Mouse (Mus musculus) intestine, embryonic 15.5 days (tissue): ENCODE results near the gene Fam227b. TPM values are rescaled to one million over a fixed set of nuclear protein-coding genes. Genes with fewer than 3 reads are reported as not detected.

Experiments used
- ATAC-seq: fragments of 200-750 bp; cut with Nextera tagmentation; 2 replicates; pipeline ENCODE4 v1.8.0; 2017; ENCODE audit warnings: moderate TSS enrichment, moderate library complexity
- H3K27ac ChIP-seq: fragments of 300-500 bp; sonication (generic); 2 replicates; pipeline ENCODE4 v1.5.1; 2015; ENCODE audit warnings: mild to moderate bottlenecking, inconsistent platforms
- H3K27me3 ChIP-seq: fragments of 300-500 bp; sonication (generic); replicated peaks from 2 replicates; pipeline ENCODE4 v1.6.1; 2015; ENCODE audit warnings: inconsistent platforms
- H3K36me3 ChIP-seq: fragments of 300-500 bp; sonication (generic); 2 replicates; pipeline ENCODE4 v1.6.1; 2015; ENCODE audit warnings: inconsistent platforms
- H3K4me1 ChIP-seq: fragments of 300-500 bp; sonication (generic); replicated peaks from 2 replicates; pipeline ENCODE4 v1.6.1; 2015; ENCODE audit warnings: inconsistent platforms
- H3K4me2 ChIP-seq: fragments of 300-500 bp; sonication (generic); replicated peaks from 2 replicates; pipeline ENCODE4 v1.6.1; 2015; ENCODE audit warnings: mild to moderate bottlenecking, inconsistent platforms
- H3K4me3 ChIP-seq: fragments of 300-500 bp; sonication (generic); replicated peaks from 2 replicates; pipeline ENCODE4 v1.5.1; 2015; ENCODE audit warnings: inconsistent platforms
- H3K9ac ChIP-seq: fragments of 300-500 bp; sonication (generic); 2 replicates; pipeline ENCODE4 v1.6.1; 2015; ENCODE audit warnings: inconsistent platforms
- H3K9me3 ChIP-seq: fragments of 300-500 bp; sonication (generic); 2 replicates; pipeline ENCODE4 v1.6.1; 2016; ENCODE audit warnings: inconsistent platforms
- WGBS: fragments of 180-500 bp; shearing (Covaris S2); methylation state at CpG from one replicate; pipeline ENCODE4 v1.1.7; 2015; 5-methylcytosine and 5-hydroxymethylcytosine counted together
- polyA plus RNA-seq: library from polyadenylated mRNA; unstranded; fragments of >200 nt; fragmentation: Nextera tagmentation; extraction: Ambion mirVana; gene quantifications from 2 replicates; pipeline ENCODE4 v1.2.1, GENCODE M21; 2015

Gene Fam227b
- polyA plus RNA-seq = not detected in 2 replicates

- WGBS = under 1% methylated on average over 57 of the region's 57 CpGs
- Histone ChIP-seq H3K9ac (peak within 1 kb of the TSS; percentile 96), H3K4me3 (peak within 1 kb of the TSS; percentile 87), H3K9me3 (no peaks in the 10 kb centered on the region), H3K4me2 (peak within 1 kb of the TSS; percentile 59), H3K27me3 (no peaks in the 10 kb centered on the region), H3K36me3 (no peaks in the 10 kb centered on the region), H3K4me1 (no peaks in the 10 kb centered on the region), H3K27ac (peak within 1 kb of the TSS; percentile 92)
- ATAC-seq = peak; percentile 100
Measured at GRCm38 (mm10) chr2:126151855-126152571, at the start of gene Fam227b, which contains the start of gene Dtwd1. Fam227b (minus strand) TSS chr2:126152004. Dtwd1 (plus strand) TSS chr2:126152141.

- Histone ChIP-seq H3K36me3 (no peaks in the 10 kb centered on the region), H3K27me3 (no peaks in the 10 kb centered on the region), H3K9ac (no peak overlapping the region), H3K27ac (no peak overlapping the region), H3K4me3 (no peak overlapping the region), H3K4me2 (no peak overlapping the region), H3K9me3 (no peaks in the 10 kb centered on the region), H3K4me1 (no peaks in the 10 kb centered on the region)
- WGBS = 70% methylated on average over 3 of the region's 3 CpGs
- ATAC-seq = no peak
Measured at GRCm38 (mm10) chr2:126198971-126199370, 47.2 kb upstream of the Fam227b start.

- H3K4me1 ChIP-seq = no peaks in the 10 kb centered on the region
- no peak overlapping the region for H3K9ac ChIP-seq
- H3K36me3 ChIP-seq = no peaks in the 10 kb centered on the region
- no peaks in the 10 kb centered on the region for H3K9me3 ChIP-seq
- no peak overlapping the region for H3K27ac ChIP-seq
- H3K4me3 ChIP-seq = no peak overlapping the region
- no peak overlapping the region for H3K4me2 ChIP-seq
- H3K27me3 ChIP-seq = no peaks in the 10 kb centered on the region
- no peak for ATAC-seq
- 72% methylated on average over 12 of the region's 12 CpGs for WGBS
Measured at GRCm38 (mm10) chr2:126195631-126196356, 44.0 kb upstream of the Fam227b start.

- no peak overlapping the region for H3K4me2 ChIP-seq
- H3K4me1 ChIP-seq = no peaks in the 10 kb centered on the region
- H3K9ac ChIP-seq = no peak overlapping the region
- H3K36me3 ChIP-seq = no peaks in the 10 kb centered on the region
- H3K27ac ChIP-seq = no peak overlapping the region
- H3K9me3 ChIP-seq = no peaks in the 10 kb centered on the region
- 88% methylated on average over 2 of the region's 2 CpGs for WGBS
- ATAC-seq = no peak
- H3K4me3 ChIP-seq = no peak overlapping the region
- H3K27me3 ChIP-seq = no peaks in the 10 kb centered on the region
Measured at GRCm38 (mm10) chr2:126192129-126192528, 40.3 kb upstream of the Fam227b start.

GRCm38 (mm10) chr2:126191306-126191705, 39.5 kb upstream of the Fam227b start:
- Histone ChIP-seq H3K27ac (no peak overlapping the region), H3K9me3 (no peaks in the 10 kb centered on the region), H3K27me3 (no peaks in the 10 kb centered on the region), H3K4me1 (no peaks in the 10 kb centered on the region), H3K4me2 (no peak overlapping the region), H3K36me3 (no peaks in the 10 kb centered on the region), H3K9ac (no peak overlapping the region), H3K4me3 (no peak overlapping the region)
- WGBS = 74% methylated on average over 4 of the region's 4 CpGs
- no peak for ATAC-seq

- Histone ChIP-seq H3K4me1 (no peaks in the 10 kb centered on the region), H3K9ac (no peak overlapping the region), H3K27ac (no peak overlapping the region), H3K9me3 (no peaks in the 10 kb centered on the region), H3K4me3 (no peak overlapping the region), H3K27me3 (no peaks in the 10 kb centered on the region), H3K4me2 (no peak overlapping the region), H3K36me3 (no peaks in the 10 kb centered on the region)
- no peak for ATAC-seq
- 95% methylated on average over 1 of the region's 1 CpGs for WGBS
Measured at GRCm38 (mm10) chr2:126171427-126171826, 19.6 kb upstream of the Fam227b start.

- ATAC-seq = no peak
- 86% methylated on average over 8 of the region's 8 CpGs for WGBS
- Histone ChIP-seq H3K4me2 (no peak overlapping the region), H3K9ac (no peak overlapping the region), H3K9me3 (no peaks in the 10 kb centered on the region), H3K4me1 (no peaks in the 10 kb centered on the region), H3K27me3 (no peaks in the 10 kb centered on the region), H3K27ac (no peak overlapping the region), H3K4me3 (no peak overlapping the region), H3K36me3 (no peaks in the 10 kb centered on the region)
Measured at GRCm38 (mm10) chr2:126166848-126167617, 15.2 kb upstream of the Fam227b start.

- Histone ChIP-seq H3K4me2 (no peak overlapping the region), H3K4me1 (no peaks in the 10 kb centered on the region), H3K9ac (no peak overlapping the region), H3K27ac (no peak overlapping the region), H3K27me3 (no peaks in the 10 kb centered on the region), H3K4me3 (no peak overlapping the region), H3K9me3 (no peaks in the 10 kb centered on the region), H3K36me3 (no peaks in the 10 kb centered on the region)
- no peak for ATAC-seq
Measured at GRCm38 (mm10) chr2:126166335-126166734, 14.5 kb upstream of the Fam227b start.

- Histone ChIP-seq H3K27ac (no peak overlapping the region), H3K4me3 (no peak overlapping the region), H3K36me3 (no peaks in the 10 kb centered on the region), H3K4me2 (no peak overlapping the region), H3K9ac (no peak overlapping the region), H3K9me3 (no peaks in the 10 kb centered on the region), H3K27me3 (no peaks in the 10 kb centered on the region), H3K4me1 (no peaks in the 10 kb centered on the region)
- peak; percentile 79 for ATAC-seq
- WGBS = 91% methylated on average over 5 of the region's 5 CpGs
Measured at GRCm38 (mm10) chr2:126165277-126166018, 13.6 kb upstream of the Fam227b start.

- Histone ChIP-seq H3K27me3 (no peaks in the 10 kb centered on the region; the same call in 1 of the 2 replicates), H3K9ac (no peak overlapping the region), H3K9me3 (no peaks in the 10 kb centered on the region), H3K4me3 (no peak overlapping the region), H3K4me2 (no peak overlapping the region), H3K36me3 (no peaks in the 10 kb centered on the region), H3K27ac (no peak overlapping the region), H3K4me1 (no peaks in the 10 kb centered on the region)
- no peak for ATAC-seq
Measured at GRCm38 (mm10) chr2:126147723-126148122, 4.1 kb downstream of the Fam227b start.

- Histone ChIP-seq H3K4me3 (no peak overlapping the region), H3K4me2 (no peak overlapping the region), H3K4me1 (no peaks in the 10 kb centered on the region), H3K27me3 (no peaks in the 10 kb centered on the region), H3K9me3 (no peaks in the 10 kb centered on the region), H3K36me3 (no peaks in the 10 kb centered on the region), H3K27ac (no peak overlapping the region), H3K9ac (no peak overlapping the region)
- no peak for ATAC-seq
- WGBS = 87% methylated on average over 4 of the region's 4 CpGs
Measured at GRCm38 (mm10) chr2:126094616-126095015, 57.2 kb downstream of the Fam227b start.

GRCm38 (mm10) chr2:126090432-126090831, 61.4 kb downstream of the Fam227b start:
- ATAC-seq = no peak
- Histone ChIP-seq H3K9me3 (no peaks in the 10 kb centered on the region), H3K4me1 (no peaks in the 10 kb centered on the region), H3K27ac (no peak overlapping the region), H3K9ac (no peak overlapping the region), H3K4me3 (no peak overlapping the region), H3K27me3 (no peaks in the 10 kb centered on the region), H3K36me3 (no peaks in the 10 kb centered on the region), H3K4me2 (no peak overlapping the region)
- 74% methylated on average over 5 of the region's 5 CpGs for WGBS
